Mouse (Mus musculus): Measurements from ENCODE around the gene Nxf1.

- TF ChIP-seq SIN3A (IDR thresholded peaks at IDR 0.05; ENCODE audit: low read length) (no peak), EP300 (IDR thresholded peaks at IDR 0.05; ENCODE audit: low read length) (no peak), POLR2A (IDR thresholded peaks at IDR 0.05; ENCODE audit: low read depth, low read length) (no peak), USF1 (IDR thresholded peaks at IDR 0.05; ENCODE audit: low read depth, low read length) (no peak)
Observed at GRCm38 (mm10) chr19:8722559-8722906, 34.3 kb upstream of the Nxf1 start.

All from CH12.LX (cell line).